Mouse (Mus musculus) cerebellum, adult 2 months (tissue): Measurements from ENCODE around the gene Dennd6a. TPM values are rescaled to one million over a fixed set of nuclear protein-coding genes. Genes with fewer than 3 reads are reported as not detected.
"Not testable (repeated sequence)": the region's sequence is repeated elsewhere in the genome, so short reads cannot be mapped to it uniquely, and the experiment has no call there.

Source experiments
- DNase-seq, 2 experiments: peaks; one replicate each; pipeline ENCODE4 v3.0.0; 2021
- H3K27ac ChIP-seq: fragments of 200-500 bp; 2 replicates; pipeline ENCODE4 v1.5.1; 2012; ENCODE audit warnings: low read length, control low read depth, inconsistent platforms; ENCODE audit not compliant: insufficient read depth
- H3K27me3 ChIP-seq: fragments of 200-500 bp; 2 replicates; pipeline ENCODE4 v1.6.1; 2012; ENCODE audit warnings: inconsistent platforms, mild to moderate bottlenecking, low read length, moderate library complexity; ENCODE audit not compliant: control insufficient read depth, insufficient read depth
- H3K4me1 ChIP-seq: fragments of 200-500 bp; 2 replicates; pipeline ENCODE4 v1.6.1; 2011; ENCODE audit warnings: low read length; ENCODE audit not compliant: control insufficient read depth, insufficient read depth
- H3K4me3 ChIP-seq: fragments of 200-500 bp; replicated peaks from 2 replicates; pipeline ENCODE3; 2011; ENCODE audit warnings: mild to moderate bottlenecking, low read depth, low read length, control low read depth; ENCODE audit not compliant: insufficient read depth
- CTCF ChIP-seq: fragments of 200-500 bp; IDR thresholded peaks from 2 replicates; pipeline ENCODE4 v1.5.1; 2011; ENCODE audit warnings: low read depth, mild to moderate bottlenecking, control low read depth, low read length, moderate library complexity, borderline replicate concordance; ENCODE audit not compliant: insufficient read depth
- POLR2A ChIP-seq: fragments of 200-500 bp; IDR thresholded peaks from 2 replicates; pipeline ENCODE4 v1.6.1; 2011; ENCODE audit warnings: low read length, control low read depth, borderline replicate concordance; ENCODE audit not compliant: insufficient read depth
- WGBS: fragments of 180-500 bp; shearing (Covaris S2); methylation state at CpG from one replicate; pipeline ENCODE4 v1.1.7; 2018; 5-methylcytosine and 5-hydroxymethylcytosine counted together
- polyA plus RNA-seq: library from polyadenylated mRNA; depleted of rRNA; stranded (reverse); fragments of >200 nt; gene quantifications from 2 replicates; pipeline ENCODE4 v1.2.3, GENCODE M21; 2012; rRNA removed

The Dennd6a gene
- polyA plus RNA-seq: 20.5 and 21.4 TPM in 2 replicates

DNA sequence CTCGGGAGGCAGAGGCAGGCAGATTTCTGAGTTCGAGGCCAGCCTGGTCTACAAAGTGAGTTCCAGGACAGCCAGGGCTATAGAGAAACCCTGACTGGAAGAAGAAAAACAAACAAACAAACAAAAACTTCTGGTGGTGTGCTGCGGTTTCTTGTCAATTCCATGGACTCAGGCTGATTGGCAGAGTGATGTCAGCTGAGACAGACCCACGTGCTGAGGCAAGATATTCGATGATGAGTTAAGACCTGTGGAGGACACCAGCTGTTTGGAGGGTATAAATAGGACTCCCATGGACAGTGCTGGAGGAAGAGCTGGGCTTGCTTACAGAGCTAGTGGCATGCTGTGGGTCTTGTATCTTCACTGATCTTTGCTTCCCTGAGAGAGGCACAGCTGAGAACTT is at the start of gene Dennd6a:
Gene Dennd6a, plus strand, starts transcription at position 301 of the 400 bp plus-strand sequence.
- not testable (repeated sequence) for H3K4me1 ChIP-seq, H3K27ac ChIP-seq, H3K4me3 ChIP-seq, DNase-seq, H3K27me3 ChIP-seq
- WGBS: 79% methylated on average over 5 of the region's 5 CpGs

DNA sequence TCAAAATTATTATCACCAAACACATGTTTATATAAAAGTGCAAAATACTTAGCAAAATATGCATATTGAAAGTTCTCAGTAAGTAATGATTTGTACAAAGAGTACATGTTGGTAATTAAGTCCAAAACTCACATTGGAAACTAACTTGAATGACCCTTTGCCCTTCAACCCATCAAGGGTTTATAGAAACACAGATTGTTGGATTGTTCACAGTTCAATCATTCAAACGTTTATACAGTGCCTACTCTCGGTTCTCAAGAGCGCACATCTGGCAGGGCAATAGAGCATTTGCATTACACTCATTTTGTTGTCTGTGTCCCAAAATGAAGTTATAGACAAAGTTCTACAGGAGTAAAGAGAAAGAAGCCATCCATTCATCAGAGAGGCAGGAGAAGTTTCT is 47.7 kb upstream of the Dennd6a start:
- no peak overlapping the region for H3K27ac ChIP-seq
- 52% methylated on average over 3 of the region's 3 CpGs for WGBS
- H3K4me1 ChIP-seq: peaks cover 9% of the 10 kb centered on the region
- no peak for TF ChIP-seq CTCF
- no peak for TF ChIP-seq POLR2A
- no peak overlapping the region for H3K4me3 ChIP-seq
- no peaks in the 10 kb centered on the region for H3K27me3 ChIP-seq
- no peak for DNase-seq

DNA sequence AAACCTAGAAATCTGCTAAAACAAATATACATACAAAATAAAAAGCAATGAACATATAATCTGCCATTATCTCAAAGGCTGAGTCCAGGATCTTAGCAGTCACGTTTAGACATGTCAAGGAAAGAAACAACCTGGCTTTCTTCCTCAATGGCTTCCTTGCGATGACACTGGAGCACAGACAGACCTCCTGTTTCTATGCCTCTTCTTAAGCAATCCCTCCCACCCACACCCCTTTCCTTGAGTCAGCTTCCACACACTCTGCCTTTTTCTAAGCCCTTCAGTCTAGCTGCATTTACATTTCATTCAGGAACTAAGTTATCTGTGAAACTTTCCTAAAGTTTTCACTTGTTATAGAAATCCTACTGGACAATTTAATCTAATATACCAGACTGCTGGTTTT is 45.4 kb upstream of the Dennd6a start:
- 61% methylated on average over 2 of the region's 2 CpGs for WGBS
- DNase-seq: no peak
- TF ChIP-seq CTCF (no peak), POLR2A (no peak)
- peaks cover 11% of the 10 kb centered on the region for H3K4me1 ChIP-seq
- no peak overlapping the region for H3K27ac ChIP-seq
- no peak overlapping the region for H3K4me3 ChIP-seq
- no peaks in the 10 kb centered on the region for H3K27me3 ChIP-seq

DNA sequence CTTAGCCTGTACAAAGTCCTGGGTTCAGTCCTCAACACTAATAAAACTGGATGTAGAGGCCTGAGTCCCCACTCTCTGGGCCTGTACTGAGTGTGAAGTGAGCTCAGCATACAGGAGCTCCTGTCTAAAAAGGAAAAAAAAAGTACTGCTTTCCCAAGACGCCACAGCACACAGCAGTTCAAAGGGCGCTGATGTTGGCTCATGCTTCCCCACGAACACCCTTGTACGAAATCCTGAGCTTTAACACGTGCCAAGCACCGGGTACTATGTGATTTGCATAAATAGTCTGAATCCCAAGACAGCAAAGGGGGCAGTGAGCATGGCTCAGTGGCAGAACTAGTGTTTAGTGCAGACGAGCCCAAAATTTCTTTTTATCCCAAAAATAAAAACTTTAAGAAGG is 43.3 kb upstream of the Dennd6a start:
- TF ChIP-seq POLR2A: no peak
- TF ChIP-seq CTCF: no peak
- no peaks in the 10 kb centered on the region for H3K27me3 ChIP-seq
- no peak for DNase-seq
- WGBS: 16% methylated on average over 7 of the region's 7 CpGs
- H3K27ac ChIP-seq: no peak overlapping the region
- no peak overlapping the region for H3K4me3 ChIP-seq
- H3K4me1 ChIP-seq: peaks cover 12% of the 10 kb centered on the region

DNA sequence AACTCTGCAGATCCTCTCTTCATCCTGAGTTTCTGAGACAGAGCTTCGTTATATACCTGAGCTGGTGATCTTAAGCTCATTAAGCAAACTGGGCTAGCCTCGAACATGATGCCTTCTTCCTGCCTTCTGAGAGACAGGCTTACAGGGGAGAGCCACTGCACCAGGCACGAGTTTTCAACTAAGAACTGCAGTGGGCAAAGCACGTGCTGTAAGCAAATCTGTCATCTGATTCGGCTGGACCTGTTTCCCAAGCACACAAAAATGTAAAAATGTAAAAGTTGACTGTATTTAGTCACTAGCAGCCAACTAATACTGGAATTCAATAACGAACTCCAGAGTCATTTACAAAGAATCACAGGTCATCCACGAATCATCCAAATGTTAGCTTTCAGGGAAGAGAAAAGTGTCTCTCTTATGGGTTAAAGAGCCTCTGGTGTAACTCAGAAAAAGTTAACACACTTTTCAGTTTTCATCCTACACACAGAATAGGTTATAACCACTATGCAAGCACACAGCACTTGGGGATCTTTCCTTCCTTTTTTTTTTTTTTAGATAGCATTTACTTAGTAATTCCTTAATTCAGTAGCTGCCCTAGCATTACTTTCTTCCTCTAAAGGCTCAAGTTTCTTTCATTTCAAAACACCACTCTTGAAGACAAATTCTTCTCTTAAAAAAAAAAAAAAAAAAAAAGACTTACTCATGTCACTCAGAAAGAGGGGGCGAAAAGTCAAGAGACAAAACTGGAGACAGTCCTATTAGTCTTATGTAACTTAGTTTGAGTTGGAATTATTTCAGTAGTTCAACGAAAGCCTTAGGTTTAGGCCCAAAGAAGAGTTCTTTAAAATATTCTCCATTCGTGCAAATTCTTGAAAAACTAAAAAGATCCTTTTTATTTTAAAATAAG is 42.0 kb upstream of the Dennd6a start:
- no peak for DNase-seq
- Histone ChIP-seq H3K4me1 (peaks cover 12% of the 10 kb centered on the region), H3K27me3 (no peaks in the 10 kb centered on the region), H3K27ac (no peak overlapping the region), H3K4me3 (peak overlapping the region; percentile 18)
- TF ChIP-seq POLR2A (no peak), CTCF (no peak)
- WGBS: 53% methylated on average over 10 of the region's 10 CpGs

DNA sequence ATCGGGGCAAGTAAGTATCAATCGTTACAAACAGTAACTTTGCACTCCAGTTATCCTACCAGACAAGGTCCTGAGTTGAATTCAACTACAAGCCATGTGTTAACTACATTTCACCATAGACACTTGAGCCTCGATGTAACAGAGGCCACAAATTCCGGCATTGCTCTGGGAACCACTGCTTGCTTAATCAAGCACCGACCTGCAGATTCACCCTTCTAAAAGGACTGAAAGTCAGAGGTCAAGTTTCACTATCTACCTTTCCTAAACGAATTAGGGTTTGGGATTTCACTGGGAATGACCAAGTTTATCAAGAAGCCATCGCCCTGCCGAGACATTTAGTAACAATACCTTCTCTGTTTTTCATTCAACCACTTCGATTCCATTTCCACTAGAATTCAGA is 40.9 kb upstream of the Dennd6a start:
- WGBS: 47% methylated on average over 9 of the region's 9 CpGs
- no peak for DNase-seq
- H3K4me1 ChIP-seq: peaks cover 10% of the 10 kb centered on the region
- no peaks in the 10 kb centered on the region for H3K27me3 ChIP-seq
- TF ChIP-seq CTCF (no peak), POLR2A (no peak)
- H3K27ac ChIP-seq: no peak overlapping the region
- H3K4me3 ChIP-seq: no peak overlapping the region

DNA sequence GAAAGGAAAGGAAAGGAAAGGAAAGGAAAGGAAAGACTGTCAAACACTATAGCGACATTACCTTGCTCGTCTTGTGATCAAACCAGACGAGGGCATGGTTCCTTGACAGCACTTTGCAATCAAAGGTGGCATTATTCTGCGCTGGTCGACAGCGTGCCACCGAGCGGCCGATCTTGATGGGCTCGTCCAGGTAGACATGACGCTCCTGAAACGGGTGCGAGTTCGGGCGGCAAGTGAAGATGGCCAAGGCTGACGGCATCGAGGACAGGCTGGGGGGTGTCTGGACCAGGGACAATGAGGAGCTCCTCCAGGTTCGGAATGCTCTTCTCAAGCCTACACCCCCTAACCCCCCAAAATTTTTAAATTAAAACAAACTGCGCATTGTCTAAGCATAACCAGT is 40.4 kb upstream of the Dennd6a start:
- DNase-seq: peak; percentile 35

More for the DNA sequence above, 40.4 kb upstream of the Dennd6a start:
- TF ChIP-seq POLR2A (no peak), CTCF (no peak)
- Histone ChIP-seq H3K27me3 (no peaks in the 10 kb centered on the region), H3K27ac (no peak overlapping the region), H3K4me1 (peaks cover 8% of the 10 kb centered on the region), H3K4me3 (peak overlapping the region; percentile 94)
- 9% methylated on average over 19 of the region's 19 CpGs for whole genome bisulfite sequencing
